Mouse (Mus musculus): ENCODE measurements at regions not wholly inside any gene's neighbourhood (a gene's known extent, or its start where the extent isn't known, plus 50 kb on each side); places are given as distances from the start of the nearest gene placed in this dataset.

GRCm38 (mm10) chr6:55597088-55597487, 84.0 kb downstream of the Neurod6 start:
- WGBS: 92% methylated on average over 4 of the region's 4 CpGs
- Histone ChIP-seq H3K9ac (ENCODE audit: low read depth, low read length, severe bottlenecking) (no peak overlapping the region), H3K36me3 (ENCODE audit: control insufficient read depth, insufficient read depth, low read length) (no peaks in the 10 kb centered on the region), H3K4me2 (replicated peaks; ENCODE audit: low read depth, low read length, severe bottlenecking) (no peak overlapping the region), H3K9me3 (ENCODE audit: control insufficient read depth, low read length) (no peaks in the 10 kb centered on the region), H3K4me1 (ENCODE audit: control insufficient read depth, insufficient read depth, low read length) (no peaks in the 10 kb centered on the region), H3K4me3 (replicated peaks; ENCODE audit: low read length) (no peak overlapping the region), H3K27me3 (ENCODE audit: control insufficient read depth, insufficient read depth, low read length) (no peaks in the 10 kb centered on the region), H3K27ac (replicated peaks; ENCODE audit: low read depth, low read length) (no peak overlapping the region)
- DNase-seq (ENCODE audit: low spot score): no peak
- TF ChIP-seq POLR2A (IDR thresholded peaks at IDR 0.05; ENCODE audit: borderline replicate concordance, extremely low read depth, insufficient read depth, insufficient read length): no peak
- no peak for ATAC-seq (ENCODE audit: low FRiP score, low read depth)

GRCm38 (mm10) chr6:55592126-55592525, 88.9 kb downstream of the Neurod6 start:
- 68% methylated on average over 4 of the region's 4 CpGs for WGBS
- Histone ChIP-seq H3K4me2 (replicated peaks; ENCODE audit: low read depth, low read length, severe bottlenecking) (no peak overlapping the region), H3K9me3 (ENCODE audit: control insufficient read depth, low read length) (no peaks in the 10 kb centered on the region), H3K27me3 (ENCODE audit: control insufficient read depth, insufficient read depth, low read length) (no peaks in the 10 kb centered on the region), H3K9ac (ENCODE audit: low read depth, low read length, severe bottlenecking) (no peak overlapping the region), H3K4me1 (ENCODE audit: control insufficient read depth, insufficient read depth, low read length) (no peaks in the 10 kb centered on the region), H3K36me3 (ENCODE audit: control insufficient read depth, insufficient read depth, low read length) (no peaks in the 10 kb centered on the region), H3K4me3 (replicated peaks; ENCODE audit: low read length) (no peak overlapping the region), H3K27ac (replicated peaks; ENCODE audit: low read depth, low read length) (no peak overlapping the region)
- DNase-seq (ENCODE audit: low spot score) (no peak), ATAC-seq (ENCODE audit: low FRiP score, low read depth) (no peak)
- TF ChIP-seq POLR2A (IDR thresholded peaks at IDR 0.05; ENCODE audit: borderline replicate concordance, extremely low read depth, insufficient read depth, insufficient read length): no peak

- ATAC-seq (ENCODE audit: low FRiP score, low read depth): no peak
- no peak overlapping the region for H3K9ac ChIP-seq (ENCODE audit: low read depth, low read length, severe bottlenecking)
- 54% methylated on average over 6 of the region's 6 CpGs for WGBS
- no peak overlapping the region for H3K27ac ChIP-seq (replicated peaks; ENCODE audit: low read depth, low read length)
- no peak overlapping the region for H3K4me3 ChIP-seq (replicated peaks; ENCODE audit: low read length)
- no peaks in the 10 kb centered on the region for H3K27me3 ChIP-seq (ENCODE audit: control insufficient read depth, insufficient read depth, low read length)
- H3K9me3 ChIP-seq (ENCODE audit: control insufficient read depth, low read length): no peaks in the 10 kb centered on the region
- H3K4me2 ChIP-seq (replicated peaks; ENCODE audit: low read depth, low read length, severe bottlenecking): no peak overlapping the region
- H3K36me3 ChIP-seq (ENCODE audit: control insufficient read depth, insufficient read depth, low read length): no peaks in the 10 kb centered on the region
- no peak for DNase-seq (ENCODE audit: low spot score)
- no peak for TF ChIP-seq POLR2A (IDR thresholded peaks at IDR 0.05; ENCODE audit: borderline replicate concordance, extremely low read depth, insufficient read depth, insufficient read length)
- no peaks in the 10 kb centered on the region for H3K4me1 ChIP-seq (ENCODE audit: control insufficient read depth, insufficient read depth, low read length)
Observed at GRCm38 (mm10) chr6:55581106-55581505, 100.0 kb downstream of the Neurod6 start.

- no peak overlapping the region for H3K4me2 ChIP-seq (replicated peaks; ENCODE audit: low read depth, low read length, severe bottlenecking)
- no peaks in the 10 kb centered on the region for H3K27me3 ChIP-seq (ENCODE audit: control insufficient read depth, insufficient read depth, low read length)
- no peaks in the 10 kb centered on the region for H3K4me1 ChIP-seq (ENCODE audit: control insufficient read depth, insufficient read depth, low read length)
- no peaks in the 10 kb centered on the region for H3K36me3 ChIP-seq (ENCODE audit: control insufficient read depth, insufficient read depth, low read length)
- no peak overlapping the region for H3K9ac ChIP-seq (ENCODE audit: low read depth, low read length, severe bottlenecking)
- DNase-seq (ENCODE audit: low spot score): no peak
- TF ChIP-seq POLR2A (IDR thresholded peaks at IDR 0.05; ENCODE audit: borderline replicate concordance, extremely low read depth, insufficient read depth, insufficient read length): no peak
- no peaks in the 10 kb centered on the region for H3K9me3 ChIP-seq (ENCODE audit: control insufficient read depth, low read length)
- no peak overlapping the region for H3K27ac ChIP-seq (replicated peaks; ENCODE audit: low read depth, low read length)
- 28% methylated on average over 5 of the region's 5 CpGs for WGBS
- ATAC-seq (ENCODE audit: low FRiP score, low read depth): no peak
- no peak overlapping the region for H3K4me3 ChIP-seq (replicated peaks; ENCODE audit: low read length)
Observed at GRCm38 (mm10) chr6:55580036-55580435, 101.0 kb downstream of the Neurod6 start.

GRCm38 (mm10) chr6:55579611-55580010, 101.5 kb downstream of the Neurod6 start:
- DNase-seq (ENCODE audit: low spot score) (no peak), ATAC-seq (ENCODE audit: low FRiP score, low read depth) (no peak)
- H3K9ac ChIP-seq (ENCODE audit: low read depth, low read length, severe bottlenecking): no peak overlapping the region
- WGBS: 83% methylated on average over 9 of the region's 9 CpGs
- no peak overlapping the region for H3K4me3 ChIP-seq (replicated peaks; ENCODE audit: low read length)
- no peaks in the 10 kb centered on the region for H3K9me3 ChIP-seq (ENCODE audit: control insufficient read depth, low read length)
- TF ChIP-seq POLR2A (IDR thresholded peaks at IDR 0.05; ENCODE audit: borderline replicate concordance, extremely low read depth, insufficient read depth, insufficient read length): no peak
- H3K4me2 ChIP-seq (replicated peaks; ENCODE audit: low read depth, low read length, severe bottlenecking): no peak overlapping the region
- no peaks in the 10 kb centered on the region for H3K27me3 ChIP-seq (ENCODE audit: control insufficient read depth, insufficient read depth, low read length)
- no peaks in the 10 kb centered on the region for H3K4me1 ChIP-seq (ENCODE audit: control insufficient read depth, insufficient read depth, low read length)
- H3K27ac ChIP-seq (replicated peaks; ENCODE audit: low read depth, low read length): no peak overlapping the region
- no peaks in the 10 kb centered on the region for H3K36me3 ChIP-seq (ENCODE audit: control insufficient read depth, insufficient read depth, low read length)

GRCm38 (mm10) chr6:55579105-55579504, 102.0 kb downstream of the Neurod6 start:
- H3K4me3 ChIP-seq (replicated peaks; ENCODE audit: low read length): no peak overlapping the region
- no peaks in the 10 kb centered on the region for H3K9me3 ChIP-seq (ENCODE audit: control insufficient read depth, low read length)
- no peak overlapping the region for H3K27ac ChIP-seq (replicated peaks; ENCODE audit: low read depth, low read length)
- H3K27me3 ChIP-seq (ENCODE audit: control insufficient read depth, insufficient read depth, low read length): no peaks in the 10 kb centered on the region
- no peak overlapping the region for H3K9ac ChIP-seq (ENCODE audit: low read depth, low read length, severe bottlenecking)
- 42% methylated on average over 5 of the region's 5 CpGs for WGBS
- no peaks in the 10 kb centered on the region for H3K4me1 ChIP-seq (ENCODE audit: control insufficient read depth, insufficient read depth, low read length)
- no peak for TF ChIP-seq POLR2A (IDR thresholded peaks at IDR 0.05; ENCODE audit: borderline replicate concordance, extremely low read depth, insufficient read depth, insufficient read length)
- no peak overlapping the region for H3K4me2 ChIP-seq (replicated peaks; ENCODE audit: low read depth, low read length, severe bottlenecking)
- H3K36me3 ChIP-seq (ENCODE audit: control insufficient read depth, insufficient read depth, low read length): no peaks in the 10 kb centered on the region
- DNase-seq (ENCODE audit: low spot score) (no peak), ATAC-seq (ENCODE audit: low FRiP score, low read depth) (no peak)
